Mouse (Mus musculus): ENCODE results near the gene Psg20. TPM values are rescaled to one million over a fixed set of nuclear protein-coding genes. Genes with fewer than 3 reads are reported as not detected.
"Not testable (repeated sequence)": the region's sequence is repeated elsewhere in the genome, so short reads cannot be mapped to it uniquely, and the experiment has no call there.

Psg20 gene
- total RNA-seq (2021), result not detected

DNA sequence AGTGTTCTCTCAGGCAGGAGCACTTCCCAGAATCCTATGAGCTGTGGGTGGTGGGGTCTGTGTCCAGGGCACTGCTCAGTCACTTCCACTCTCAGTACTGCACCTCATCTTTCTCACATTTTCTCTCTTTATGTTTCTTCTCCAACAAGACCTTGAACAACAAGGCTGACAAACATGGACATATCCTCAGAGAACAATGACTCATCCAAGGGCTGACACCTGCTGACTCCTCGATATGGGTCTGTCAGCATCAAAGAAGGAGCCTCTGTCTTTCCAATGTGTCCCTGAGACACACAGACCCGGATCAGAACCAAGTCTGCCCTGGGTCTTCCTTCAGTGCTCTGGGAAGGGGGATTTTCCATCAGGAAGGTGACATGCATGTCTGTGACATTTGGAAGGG, at the start of gene Psg20:
Gene Psg20, minus strand, starts transcription at position 101 of the 400 bp plus-strand sequence.
- DNase-seq (ENCODE audit: extremely low spot score in 1 of 2, low spot score in 1 of 2), result no peak

DNA sequence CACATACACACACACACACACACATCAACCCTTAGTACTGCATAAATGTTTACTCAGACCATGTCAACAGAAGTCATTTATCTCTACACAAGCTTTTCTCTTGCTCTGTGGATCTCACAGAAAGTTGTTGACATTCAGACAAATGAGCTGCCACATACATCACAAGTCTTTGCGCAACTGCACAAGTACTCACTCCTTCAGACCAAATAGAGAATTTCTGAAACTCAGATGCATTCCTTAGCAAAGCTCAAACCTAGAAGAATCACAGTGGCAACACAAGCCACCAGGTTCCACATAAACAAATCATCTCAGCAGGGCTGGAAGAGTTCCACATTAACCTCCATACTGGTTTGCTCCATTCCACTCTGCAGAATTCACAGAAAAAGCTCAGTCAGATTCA, 48.5 kb upstream of the Psg20 start:
- no peak for DNase-seq (ENCODE audit: extremely low spot score in 1 of 2, low spot score in 1 of 2)

DNA sequence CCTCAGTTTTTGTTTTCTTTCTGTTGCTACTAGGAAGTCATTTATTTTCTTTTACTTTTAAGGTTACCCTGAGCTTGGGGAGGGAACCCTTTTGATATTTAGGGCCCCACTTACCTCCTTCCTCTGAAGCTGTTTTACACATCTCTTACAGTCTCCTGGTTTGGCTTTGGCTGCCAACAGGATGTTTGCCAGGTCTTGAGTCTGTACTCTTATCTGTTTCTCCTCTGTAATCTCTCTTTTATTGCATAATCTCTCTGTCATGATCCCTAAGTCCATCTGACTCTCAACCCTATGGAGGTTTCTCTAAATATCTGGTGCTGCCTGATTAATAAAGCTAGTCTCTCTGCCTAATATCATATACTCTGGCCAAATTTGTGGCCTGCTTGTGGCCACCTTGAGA, 47.1 kb upstream of the Psg20 start:
- no peak for DNase-seq (ENCODE audit: extremely low spot score in 1 of 2, low spot score in 1 of 2)

DNA sequence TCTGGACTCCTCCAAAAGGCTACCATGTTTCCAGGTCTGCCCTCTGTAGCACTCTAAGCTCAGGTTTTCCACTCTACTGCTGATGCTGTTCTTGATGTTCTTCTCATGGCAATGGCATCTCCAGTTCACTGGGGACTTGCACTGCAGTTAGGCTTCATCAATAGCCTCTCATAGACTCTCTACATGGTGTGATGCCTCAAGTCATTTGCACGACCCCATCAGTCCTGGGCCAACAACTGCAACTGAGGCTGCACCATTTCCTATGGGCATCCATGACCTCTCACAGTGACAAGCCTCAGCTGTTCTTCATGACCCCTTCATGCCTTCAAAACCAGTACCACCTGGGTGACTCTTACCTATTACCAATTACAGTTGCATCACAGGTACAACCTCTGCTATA, 42.4 kb upstream of the Psg20 start:
- no peak for DNase-seq (ENCODE audit: extremely low spot score in 1 of 2, low spot score in 1 of 2)

DNA sequence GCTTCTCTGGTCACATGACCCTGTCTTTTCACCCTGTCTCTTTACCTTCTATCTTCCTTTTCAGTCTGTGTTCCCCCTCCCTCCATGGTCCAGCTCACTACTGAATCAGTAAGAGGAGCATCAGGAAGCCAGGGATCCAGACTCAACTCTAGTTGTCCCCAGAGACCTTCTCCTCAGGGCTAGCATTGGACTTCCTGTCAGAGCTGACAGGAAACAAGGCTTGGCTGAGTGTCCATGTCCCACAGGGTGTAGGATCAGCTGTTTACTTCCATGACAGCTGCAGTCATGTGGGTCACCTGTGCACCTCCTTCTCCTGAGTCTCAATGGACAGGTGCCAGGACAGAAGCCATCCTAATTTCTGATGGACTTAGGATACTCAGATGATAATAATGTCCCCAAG, 39.9 kb upstream of the Psg20 start:
- not testable (repeated sequence) for DNase-seq (ENCODE audit: extremely low spot score in 1 of 2, low spot score in 1 of 2)

DNA sequence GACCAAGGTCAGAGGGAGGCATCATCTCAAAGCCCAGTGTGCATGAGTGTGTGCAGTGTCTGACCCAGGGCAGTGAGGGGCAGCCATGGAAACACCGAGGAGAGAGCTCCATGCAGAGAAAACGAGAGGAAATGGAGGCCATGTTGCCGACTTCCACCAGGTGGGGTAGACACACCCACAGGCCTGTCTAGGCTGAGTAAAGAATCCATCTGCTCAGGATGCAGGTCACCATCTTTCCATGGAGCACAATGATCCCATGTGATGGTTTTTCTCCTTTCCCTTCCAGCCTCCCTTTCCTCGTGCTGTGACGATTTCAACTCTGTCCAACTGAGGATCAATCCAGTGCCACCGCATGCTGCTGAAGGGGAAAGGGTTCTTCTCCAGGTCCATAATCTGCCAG, 38.0 kb upstream of the Psg20 start:
- no peak for DNase-seq (ENCODE audit: extremely low spot score in 1 of 2, low spot score in 1 of 2)

DNA sequence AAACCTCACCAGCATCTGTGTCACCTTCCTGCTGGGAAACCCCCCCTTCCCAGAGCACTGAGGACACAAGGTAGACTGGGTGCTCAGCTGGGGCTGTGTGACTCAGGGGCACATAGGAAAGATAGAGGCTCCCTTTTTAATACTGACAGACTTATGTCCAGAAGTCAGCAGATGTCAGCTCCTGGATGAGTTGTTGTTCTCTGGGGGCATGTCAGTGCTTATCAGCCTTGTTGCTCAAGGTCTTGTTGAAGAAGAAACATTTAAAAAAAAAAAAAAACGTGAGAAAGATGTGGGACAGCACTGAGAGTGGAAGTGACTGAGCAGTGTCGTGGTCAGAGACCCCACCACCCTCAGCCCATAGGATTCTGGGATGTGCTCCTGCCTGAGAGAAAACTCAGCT, 31.8 kb upstream of the Psg20 start, which contains the start of gene Psg22:
Gene Psg22, plus strand, starts transcription at position 301 of the 400 bp plus-strand sequence.
- DNase-seq (ENCODE audit: extremely low spot score in 1 of 2, low spot score in 1 of 2), result no peak

DNA sequence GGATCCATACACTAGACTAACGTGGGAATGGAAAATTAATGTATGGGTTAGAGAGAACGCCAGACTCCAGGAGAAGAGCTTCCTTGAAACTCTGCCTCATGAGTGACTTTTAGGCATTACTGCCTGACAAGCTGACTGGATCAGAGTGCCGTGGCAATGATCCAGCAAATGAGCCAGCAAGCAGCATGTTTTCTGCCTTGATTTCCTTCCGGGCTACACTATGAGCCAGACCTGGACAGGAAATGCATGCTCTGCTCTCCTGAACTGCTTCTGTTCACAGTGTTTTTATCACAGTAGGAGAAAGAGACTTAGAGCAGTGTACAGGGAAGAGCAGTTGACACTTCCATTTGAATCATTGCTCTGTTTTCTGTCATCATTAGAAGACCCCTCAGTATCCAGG, 29.6 kb upstream of the Psg20 start:
- no peak for DNase-seq (ENCODE audit: extremely low spot score in 1 of 2, low spot score in 1 of 2)

DNA sequence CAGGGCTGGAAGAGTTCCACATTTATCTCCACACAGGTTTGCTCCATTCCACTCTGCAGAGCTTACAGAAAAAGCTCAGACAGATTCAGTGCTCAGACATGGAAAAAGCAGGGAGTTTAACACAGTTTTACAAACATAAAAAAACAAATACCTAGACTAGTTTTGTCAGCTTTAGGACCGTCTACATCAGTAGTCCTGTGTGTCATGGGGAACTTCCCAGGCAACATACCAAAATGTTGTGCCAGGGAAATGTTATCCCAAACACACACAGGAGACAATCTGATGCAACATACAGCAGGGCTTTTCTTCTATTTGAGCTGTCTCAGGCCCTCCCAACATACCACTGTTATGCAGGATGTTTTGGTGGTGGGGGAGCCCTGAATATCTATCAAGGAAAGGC, 24.9 kb upstream of the Psg20 start:
- DNase-seq (ENCODE audit: extremely low spot score in 1 of 2, low spot score in 1 of 2), result no peak

DNA sequence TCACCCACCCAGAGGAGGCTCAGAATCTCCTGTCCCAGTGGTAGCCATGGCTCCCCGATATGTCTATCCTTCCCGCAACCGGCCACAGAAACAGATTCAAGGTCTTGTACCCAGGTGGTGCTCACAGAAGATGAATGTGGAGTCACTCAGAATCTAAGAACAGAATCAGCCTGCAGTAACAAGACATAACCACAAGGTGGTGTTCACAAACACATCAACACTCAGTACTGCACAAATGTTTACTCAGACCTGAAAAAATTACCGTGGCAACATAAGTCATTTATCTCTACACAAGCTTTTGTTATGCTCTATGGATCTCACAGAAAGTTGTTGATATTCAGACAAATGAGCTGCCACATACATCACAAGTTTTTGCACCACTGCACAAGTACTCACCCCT, 24.3 kb upstream of the Psg20 start:
- not testable (repeated sequence) for DNase-seq (ENCODE audit: extremely low spot score in 1 of 2, low spot score in 1 of 2)

DNA sequence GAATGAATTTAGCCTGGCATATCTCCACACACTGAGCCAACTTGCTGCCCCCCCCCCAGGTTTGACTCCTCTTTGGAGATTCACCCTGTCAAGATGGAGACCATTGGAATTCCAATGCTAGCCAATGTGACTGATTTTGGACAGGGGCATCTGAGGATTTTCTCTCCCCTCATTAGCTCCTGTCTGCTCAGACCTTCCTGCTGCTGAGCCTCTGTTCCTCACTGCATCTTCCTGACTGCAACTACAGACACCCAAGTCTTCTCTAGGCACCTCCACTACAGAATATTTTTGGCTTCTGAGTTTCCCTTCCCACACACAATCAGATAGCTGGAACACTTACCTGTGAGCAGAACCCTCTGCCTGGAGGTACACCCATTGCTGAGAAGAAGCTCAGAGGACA, 399 bp downstream of the Psg20 start:
- no peak for DNase-seq (ENCODE audit: extremely low spot score in 1 of 2, low spot score in 1 of 2)

DNA sequence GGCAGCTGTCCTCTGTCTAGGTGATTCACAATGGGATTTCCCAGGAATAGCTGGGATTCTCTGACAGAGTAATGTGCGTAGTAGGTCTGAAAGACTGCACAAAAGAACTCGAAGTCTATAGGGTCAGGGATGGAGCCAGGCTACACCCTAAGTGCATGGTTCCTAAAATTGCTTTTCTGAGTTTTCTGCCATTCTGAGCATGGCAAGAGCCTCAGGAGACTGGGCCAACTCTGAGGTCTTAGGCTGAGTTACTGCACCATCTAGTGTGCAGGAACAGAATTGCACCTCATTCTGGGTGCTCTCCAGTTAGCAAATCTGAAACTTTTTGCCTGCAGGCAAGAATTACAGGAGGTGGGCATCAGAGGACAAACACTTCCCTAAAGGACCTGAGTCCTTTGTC, 6.2 kb downstream of the Psg20 start:
- DNase-seq (ENCODE audit: extremely low spot score in 1 of 2, low spot score in 1 of 2), result peak in 1 of 2 experiments; percentile 34

DNA sequence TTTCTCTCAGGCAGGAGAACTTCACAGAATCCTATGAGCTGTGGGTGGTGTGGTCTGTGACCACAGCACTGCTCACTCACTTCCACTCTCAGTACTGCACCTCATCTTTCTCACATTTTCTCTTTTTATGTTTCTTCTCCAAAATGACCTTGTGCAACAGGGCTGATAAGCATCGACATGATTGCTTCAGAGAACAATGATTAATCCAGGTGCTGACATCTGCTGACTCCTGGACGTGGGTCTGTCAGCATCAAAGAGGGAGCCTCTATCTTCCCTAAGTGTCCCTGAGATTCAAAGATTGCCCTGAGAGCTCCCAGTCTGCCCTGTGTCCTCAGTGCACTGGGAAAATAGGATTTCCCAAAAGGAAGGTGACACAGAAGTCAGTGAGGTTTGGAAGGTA, 29.4 kb downstream of the Psg20 start, which contains the start of gene Psg21:
Gene Psg21, minus strand, starts transcription at position 101 of the 400 bp plus-strand sequence.
- DNase-seq (ENCODE audit: extremely low spot score in 1 of 2, low spot score in 1 of 2), result not testable (repeated sequence)

DNA sequence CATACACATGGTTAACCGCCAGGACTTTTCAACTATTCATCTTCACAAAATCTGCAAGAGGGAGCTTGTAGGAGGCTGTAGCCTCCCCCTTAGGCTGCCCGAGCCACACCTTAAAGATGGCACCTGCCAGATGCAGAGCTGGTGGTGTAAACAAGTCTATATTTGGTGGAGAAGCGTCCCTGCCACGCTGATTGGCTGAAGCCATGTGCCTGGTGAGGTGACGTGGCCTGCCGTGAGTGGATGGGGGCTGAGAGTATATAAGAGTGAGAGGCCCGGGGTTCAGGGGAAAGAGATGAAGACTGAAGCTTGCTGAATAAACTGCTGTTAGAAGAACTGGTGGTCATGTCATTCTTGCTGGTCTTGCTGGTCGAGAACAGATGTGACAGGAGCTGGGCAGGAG, 59.1 kb downstream of the Psg20 start:
- DNase-seq (ENCODE audit: extremely low spot score in 1 of 2, low spot score in 1 of 2), result not testable (repeated sequence)

Other genes starting within 250 kb of the Psg20 start
- not detected for gene Psg26, start 202.0 kb downstream of the Psg20 start, total RNA-seq (2021)
- gene Psg25, start 153.9 kb downstream of the Psg20 start, total RNA-seq (2021), result not detected
- not detected for gene Psg27, start 118.9 kb downstream of the Psg20 start, total RNA-seq (2021)
- gene Psg23, start 69.7 kb downstream of the Psg20 start, total RNA-seq (2021), result not detected
- not detected for gene Psg21, start 29.5 kb downstream of the Psg20 start, total RNA-seq (2021)
- gene Psg22, start 31.9 kb upstream of the Psg20 start, total RNA-seq (2021), result not detected
- not detected for gene Psg19, start 112.3 kb upstream of the Psg20 start, total RNA-seq (2021)
- not detected for gene Psg17, start 135.4 kb upstream of the Psg20 start, total RNA-seq (2021)
- gene Mill2, start 153.8 kb upstream of the Psg20 start, total RNA-seq (2021), result 1 to 10 TPM; 1.9 to 2.2 TPM
- gene Pglyrp1, start 185.1 kb upstream of the Psg20 start, total RNA-seq (2021), result 10 to 100 TPM in 1 of 2 experiments, 1 to 10 TPM in 1; 8.6 to 17.9 TPM
- 10 to 100 TPM in 1 of 2 experiments, 1 to 10 TPM in 1; 9.5 to 13.5 TPM for gene Ccdc61, start 224.2 kb upstream of the Psg20 start, total RNA-seq (2021)
- 10 to 100 TPM; 69.2 to 93.3 TPM for gene Nova2, start 239.7 kb upstream of the Psg20 start, total RNA-seq (2021)

Data from layer of hippocampus, postnatal 25 days (tissue).